Mouse (Mus musculus) right cerebral cortex, postnatal 4 days (tissue): ENCODE measurements around the gene Rtraf.

Source experiments
- DNase-seq: peaks from one replicate; pipeline ENCODE4 v3.0.0-alpha.2; 2022

Gene Rtraf

DNA sequence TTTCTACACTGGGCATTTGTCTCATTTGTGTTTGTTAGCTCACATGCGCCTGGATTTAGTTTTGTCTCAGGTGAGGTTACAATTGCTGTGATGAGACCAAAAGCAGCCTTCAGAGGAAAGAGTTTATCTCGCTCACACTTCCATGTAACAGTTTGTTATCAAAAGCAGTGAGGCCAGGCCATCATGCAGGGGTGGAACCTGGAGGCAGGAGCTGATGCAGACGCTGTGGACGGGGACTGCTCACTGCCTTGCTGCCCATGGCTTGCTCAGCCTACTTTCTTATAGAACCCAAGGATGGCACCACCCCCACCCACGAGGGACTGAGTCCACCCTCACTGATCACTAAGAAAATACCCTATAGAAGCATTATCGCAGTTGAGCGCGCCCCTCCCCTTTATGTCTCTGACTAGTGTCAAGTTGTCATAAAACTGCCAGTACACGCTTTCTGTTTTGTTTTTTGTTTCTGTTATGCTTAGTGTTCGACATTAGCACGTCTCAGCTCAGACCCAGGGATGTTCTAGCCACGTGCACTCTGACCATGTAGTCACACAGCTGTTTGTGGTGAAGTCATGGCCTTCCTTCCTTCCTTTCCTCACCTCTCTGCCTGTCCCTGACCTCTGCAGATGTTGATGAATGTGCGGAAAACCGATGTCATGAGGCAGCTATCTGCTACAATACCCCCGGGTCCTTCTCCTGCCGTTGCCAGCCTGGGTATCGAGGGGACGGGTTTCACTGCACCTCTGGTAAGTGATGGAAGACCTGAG lies 26.9 kb downstream of the Rtraf start:
- no peak for DNase-seq

DNA sequence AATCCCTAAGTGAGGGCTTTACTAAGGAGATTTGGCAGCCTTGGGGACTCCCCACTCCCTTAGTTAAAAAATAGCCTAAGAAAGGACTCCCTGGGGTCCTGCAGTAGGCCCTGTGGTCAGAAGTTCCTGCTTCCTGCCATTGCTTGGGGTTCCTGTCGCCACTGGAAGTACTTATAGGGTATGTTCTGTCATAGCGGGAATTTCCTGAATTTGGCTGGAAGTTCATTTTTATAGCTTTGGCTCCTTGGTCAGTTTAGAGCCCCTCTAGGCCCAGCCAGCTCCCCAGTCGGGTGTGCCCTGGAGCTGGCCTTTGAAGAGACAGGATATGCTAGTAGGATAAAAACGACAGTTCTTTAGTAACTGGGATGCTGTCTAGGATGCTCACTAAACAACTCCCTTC lies 28.7 kb downstream of the Rtraf start:
- DNase-seq: no peak

DNA sequence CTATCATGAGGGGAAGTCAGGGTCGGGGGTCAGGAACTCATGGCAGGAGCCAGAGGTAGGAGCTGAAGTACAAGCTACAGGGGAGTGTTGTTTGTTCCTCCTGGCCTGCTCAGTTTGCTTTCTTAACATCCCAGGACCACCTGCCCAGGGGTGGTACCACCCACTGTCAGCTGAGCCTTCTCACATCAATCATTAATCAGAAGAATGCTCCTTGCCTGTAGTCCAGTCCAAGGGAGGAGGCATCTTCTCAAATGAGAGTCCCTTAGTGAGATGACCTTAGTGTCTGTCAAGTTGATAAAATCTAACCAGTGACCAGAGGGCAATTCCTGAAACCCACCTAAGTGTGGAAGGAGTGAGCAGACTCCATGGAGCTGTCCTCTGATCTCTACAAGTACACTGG lies 35.2 kb downstream of the Rtraf start:
- DNase-seq: no peak

DNA sequence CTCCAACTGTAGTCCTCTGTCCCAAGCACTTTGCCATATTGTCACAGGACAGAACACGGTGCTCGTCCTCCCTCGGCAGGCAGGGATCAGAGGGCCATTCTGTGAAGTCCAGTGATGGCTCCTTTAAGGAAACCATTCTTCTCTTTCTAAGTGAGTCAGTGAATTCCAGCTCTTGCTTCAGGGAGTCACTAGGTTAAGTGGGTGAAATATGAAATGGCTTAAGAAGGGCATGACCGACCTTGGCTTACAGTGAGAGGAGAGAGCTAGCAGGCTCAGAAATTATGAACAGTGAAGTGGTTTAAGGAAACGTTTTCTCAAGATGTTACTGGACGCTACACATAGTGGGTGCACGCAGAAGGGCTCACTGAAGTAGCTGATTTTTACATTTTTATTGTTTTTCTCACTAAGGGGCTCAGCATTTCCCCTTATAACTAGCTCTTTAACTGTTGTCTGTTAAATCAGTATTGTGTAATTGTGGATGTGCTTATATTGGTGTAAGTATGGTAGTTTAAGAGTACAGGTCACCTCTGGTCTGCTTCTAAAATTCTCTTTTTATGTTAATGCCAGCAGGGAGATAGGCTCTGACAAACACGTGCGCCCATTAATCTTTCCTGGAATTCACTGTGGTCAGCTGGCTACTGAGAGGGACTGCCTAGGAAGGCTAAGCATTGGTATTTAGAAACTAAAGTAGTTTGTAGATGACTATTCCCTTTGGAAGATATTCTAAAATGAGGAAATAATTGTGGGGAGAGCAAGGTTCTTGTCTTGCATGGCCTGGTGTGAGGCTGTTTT lies 37.6 kb downstream of the Rtraf start:
- no peak for DNase-seq

DNA sequence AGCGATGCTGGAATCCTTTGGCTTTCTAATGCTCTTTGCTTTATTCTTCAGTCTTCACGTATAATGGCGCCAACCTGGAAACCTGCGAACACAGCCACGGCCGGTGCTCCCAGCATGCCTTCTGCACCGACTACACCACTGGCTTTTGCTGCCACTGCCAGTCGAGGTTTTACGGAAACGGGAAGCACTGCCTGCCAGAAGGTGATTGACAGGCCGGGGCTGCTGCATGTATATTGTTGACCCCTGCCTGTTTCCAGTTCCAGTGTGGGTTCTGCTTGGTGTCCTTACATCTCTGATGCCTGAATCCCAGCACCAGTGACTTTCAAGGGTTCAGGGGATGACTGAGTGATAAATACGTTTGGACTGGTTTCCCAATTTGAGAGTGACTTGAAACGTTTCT lies 45.7 kb downstream of the Rtraf start:
- no peak for DNase-seq

DNA sequence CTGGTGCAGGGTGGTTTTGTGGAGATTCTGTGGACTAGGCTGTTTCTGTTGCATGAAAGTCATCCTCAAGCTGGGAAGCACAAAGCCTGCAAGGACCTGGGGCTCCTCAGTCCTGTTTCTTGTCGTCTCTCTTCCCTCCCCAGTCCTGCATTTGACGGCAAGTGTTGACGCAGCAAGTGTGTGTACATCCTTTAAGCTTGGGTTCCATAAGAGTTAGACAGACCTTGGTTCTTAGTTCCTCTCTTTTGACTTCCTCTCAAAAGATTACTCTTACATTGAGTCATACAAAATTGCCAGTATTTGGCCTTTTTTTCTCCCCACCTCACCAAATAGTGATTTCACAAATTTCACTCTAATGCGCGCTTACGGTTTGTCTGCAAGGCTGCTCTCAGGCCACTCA lies 46.3 kb downstream of the Rtraf start:
- no peak for DNase-seq

DNA sequence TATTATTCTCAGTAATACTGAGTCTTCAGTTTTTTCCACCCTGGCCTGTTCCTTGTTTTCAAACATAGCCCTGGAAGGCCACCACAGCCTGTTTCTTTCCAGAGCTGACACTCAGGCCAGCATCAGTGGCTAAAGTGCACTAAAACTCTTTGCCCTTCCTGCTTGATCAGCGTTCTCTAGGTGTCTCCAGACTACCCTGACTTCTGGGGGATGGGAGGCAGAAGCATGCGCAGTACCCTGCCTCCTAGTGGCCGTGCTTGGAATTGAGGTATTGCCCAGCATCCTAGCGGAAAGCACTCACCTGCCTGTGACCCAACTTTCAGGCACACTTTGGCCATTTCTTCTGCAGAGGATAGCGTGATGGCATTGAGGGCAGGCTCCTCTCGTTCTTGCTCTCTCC lies 46.7 kb downstream of the Rtraf start:
- peak; percentile 32 for DNase-seq

DNA sequence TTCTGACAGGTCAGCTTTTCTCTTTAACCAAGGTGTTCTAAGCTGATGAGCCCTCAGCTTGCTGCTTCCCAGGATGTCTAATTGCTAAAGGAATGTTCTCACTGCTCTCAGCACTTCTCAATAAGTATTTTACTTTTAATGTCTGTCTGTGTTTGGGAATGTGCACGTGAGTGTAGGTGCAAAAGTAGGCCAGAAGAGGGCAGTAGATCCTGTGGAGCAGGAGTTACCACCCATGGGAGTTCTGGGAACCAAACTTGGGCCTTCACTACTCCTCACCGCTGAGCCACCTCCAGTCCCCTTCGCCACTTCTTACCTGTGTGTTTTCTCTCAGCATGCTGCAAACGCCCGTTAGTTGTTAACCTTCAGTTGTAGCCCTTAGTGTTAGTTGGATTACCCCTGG lies 47.4 kb downstream of the Rtraf start:
- no peak for DNase-seq

DNA sequence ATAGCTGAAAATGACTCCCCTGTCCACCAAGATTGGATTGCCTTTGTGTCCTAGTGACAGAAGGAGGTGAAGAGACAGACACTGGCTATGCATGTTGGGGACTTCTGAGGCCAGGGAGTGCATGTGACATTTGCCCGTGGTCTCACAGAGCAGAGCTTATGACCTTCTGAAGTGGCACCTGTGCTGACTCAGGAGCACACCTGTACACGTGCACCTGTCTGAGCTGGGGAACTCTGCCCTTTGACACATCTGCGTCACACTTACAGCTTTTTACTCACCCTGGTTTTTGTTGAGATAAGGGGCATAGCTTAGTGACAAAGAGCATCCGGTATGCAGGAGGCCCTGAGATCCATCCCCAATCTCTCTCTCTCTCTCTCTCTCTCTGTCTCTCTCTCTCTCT lies 48.1 kb downstream of the Rtraf start:
- DNase-seq: no peak

DNA sequence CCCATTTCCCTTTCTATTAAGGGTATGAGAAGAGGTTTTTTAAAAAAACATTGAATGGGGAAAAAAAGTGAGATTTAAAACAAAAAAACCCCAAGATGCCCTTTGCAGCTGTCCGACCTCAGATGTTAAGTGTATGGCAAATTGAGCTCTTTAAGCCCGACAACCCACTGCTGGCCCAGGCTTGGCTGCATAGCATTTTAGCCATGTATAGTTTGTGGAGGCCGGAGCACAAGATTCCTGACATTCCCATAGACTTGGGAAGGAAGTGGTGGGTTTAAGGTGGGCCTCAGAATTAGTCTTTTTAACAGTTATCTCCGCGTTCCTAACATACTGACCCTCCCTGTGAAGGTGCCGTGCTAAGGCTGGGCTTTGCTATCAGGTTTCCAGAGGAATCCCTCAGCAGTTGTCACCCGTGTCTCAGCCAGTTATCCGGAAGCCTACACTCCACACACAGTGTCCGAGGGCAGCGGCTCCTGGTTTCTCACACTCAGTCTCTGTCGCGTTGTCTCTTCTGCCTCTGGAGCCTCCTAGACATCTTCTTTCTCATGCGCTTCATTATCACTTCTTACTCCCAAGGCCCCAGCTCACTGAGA lies 49.5 kb downstream of the Rtraf start:
- no peak for DNase-seq

DNA sequence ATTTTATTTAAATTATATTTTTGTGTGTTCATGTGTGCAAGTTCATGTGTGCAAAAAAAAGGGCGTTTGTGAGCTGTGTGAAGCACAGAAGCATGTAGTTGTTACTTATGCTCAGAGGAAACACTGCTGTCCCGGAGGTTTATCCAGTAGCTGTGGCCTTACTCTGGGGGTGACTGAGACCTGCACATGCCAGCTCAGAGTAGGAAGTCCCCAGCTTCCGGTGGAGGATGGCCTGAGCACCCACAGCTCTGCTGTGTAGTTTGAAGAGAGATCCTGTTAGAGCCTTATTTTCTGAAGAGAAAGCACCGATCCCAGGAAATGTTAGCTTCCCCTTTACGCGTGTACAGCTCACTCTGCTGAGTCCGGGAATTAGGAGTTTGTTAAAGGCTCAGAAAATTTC lies 52.5 kb downstream of the Rtraf start:
- DNase-seq: no peak

DNA sequence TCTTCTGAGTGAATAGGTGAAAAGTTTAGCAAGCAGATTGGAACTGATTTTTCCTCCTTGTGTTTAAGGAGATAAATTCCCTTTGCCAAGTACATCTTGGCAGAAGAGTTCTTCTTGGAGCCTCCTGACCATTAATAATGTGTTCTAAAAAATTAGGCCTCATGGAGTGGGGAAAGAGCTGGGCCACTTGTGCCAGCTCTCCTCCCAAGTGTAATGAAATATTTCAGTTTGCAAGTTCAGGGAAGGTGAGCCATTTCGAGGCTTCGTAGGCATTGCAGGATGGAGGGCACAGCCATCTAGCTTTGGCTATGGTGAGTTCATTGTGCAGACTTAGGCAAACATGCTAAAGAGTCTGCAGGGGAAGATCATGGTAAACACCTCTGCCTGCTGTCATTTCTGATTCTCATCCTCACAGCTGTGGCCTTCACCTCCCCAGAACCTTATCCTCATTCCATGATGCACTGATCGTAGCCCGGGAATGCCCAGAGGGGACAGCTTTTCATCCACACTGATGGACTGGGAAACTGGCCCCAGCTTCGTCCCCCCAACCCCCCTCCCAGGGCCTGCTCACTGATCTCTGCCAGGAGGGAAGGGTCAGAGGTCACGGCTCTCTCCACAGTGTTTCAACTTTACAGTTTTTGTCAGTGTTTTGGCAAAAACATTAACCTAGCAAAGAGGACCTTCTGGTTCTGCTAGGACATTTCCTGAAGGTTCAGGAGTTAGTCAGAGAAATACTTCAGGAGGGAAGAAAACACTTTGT lies 54.0 kb downstream of the Rtraf start:
- no peak for DNase-seq

DNA sequence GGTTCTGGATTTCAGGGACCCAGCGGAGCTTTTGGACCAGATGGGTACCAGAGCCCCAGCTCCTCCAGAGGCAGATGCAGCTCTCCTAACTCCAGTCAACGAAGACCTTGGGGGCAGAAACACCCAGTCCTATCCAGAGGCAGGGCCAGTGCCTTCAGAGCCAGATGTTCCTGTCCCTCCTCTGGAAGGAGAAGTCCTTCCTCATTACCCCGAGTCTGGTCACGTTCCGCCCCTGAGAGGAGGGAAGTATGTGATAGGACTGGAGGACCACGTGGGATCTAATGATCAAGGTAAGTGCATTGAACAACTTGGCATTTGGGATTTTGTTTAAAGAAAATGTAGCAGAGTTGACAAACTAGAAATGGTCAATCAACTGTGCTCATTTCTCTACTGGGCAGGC lies 55.0 kb downstream of the Rtraf start:
- no peak for DNase-seq

DNA sequence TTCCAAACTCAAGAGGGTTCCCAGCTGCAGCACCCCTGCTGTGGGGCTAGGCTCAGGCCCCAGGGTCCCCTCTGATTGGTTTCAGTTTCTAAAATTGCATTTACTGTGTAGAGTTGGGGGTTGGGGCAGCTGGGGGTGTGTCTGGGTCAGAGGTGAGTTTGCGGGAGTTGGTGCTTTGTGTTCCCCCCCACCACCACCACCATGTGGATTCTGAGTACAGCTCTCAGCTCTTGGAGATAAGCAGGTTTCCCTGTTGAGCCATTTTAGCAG lies 57.3 kb downstream of the Rtraf start:
- DNase-seq: no peak

DNA sequence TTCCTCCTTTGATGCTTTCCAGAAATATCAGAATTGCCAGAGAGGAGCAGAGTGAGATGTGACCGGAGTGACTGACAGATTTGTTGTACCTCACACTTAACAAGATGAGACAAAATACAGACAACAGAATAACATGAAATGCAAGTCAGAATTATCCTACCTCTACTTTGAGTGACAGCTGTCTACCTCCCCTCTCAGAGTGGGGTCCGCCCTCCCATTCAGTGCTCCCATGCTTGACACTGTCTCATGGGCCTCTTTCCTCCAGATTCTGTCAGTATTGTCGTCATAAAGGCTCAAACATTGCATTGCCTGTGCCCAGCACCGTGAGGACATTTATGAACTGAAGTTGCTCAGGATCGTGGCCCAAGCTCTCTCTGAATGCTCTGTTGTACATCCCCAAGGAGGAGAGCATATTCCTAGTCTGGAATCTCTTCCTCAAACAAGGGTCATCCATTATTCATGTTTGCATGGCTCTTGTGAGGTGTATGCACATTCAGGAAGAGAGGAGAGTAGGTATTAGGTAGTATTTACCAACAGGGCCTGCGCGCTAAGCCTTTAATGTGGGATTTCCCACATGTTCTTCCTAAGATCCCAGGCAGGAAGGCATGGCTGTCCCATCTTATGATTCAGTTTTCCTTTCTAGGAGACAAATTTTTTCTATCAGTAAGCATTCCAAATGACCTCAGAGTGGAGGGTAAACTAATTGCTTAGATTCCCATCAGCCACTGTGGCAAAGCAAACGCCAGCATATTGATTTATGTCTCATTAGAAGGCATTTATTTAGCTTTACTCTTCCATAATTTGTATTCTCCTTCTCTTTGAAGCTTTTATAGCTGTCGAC lies 57.9 kb downstream of the Rtraf start:
- DNase-seq: no peak

DNA sequence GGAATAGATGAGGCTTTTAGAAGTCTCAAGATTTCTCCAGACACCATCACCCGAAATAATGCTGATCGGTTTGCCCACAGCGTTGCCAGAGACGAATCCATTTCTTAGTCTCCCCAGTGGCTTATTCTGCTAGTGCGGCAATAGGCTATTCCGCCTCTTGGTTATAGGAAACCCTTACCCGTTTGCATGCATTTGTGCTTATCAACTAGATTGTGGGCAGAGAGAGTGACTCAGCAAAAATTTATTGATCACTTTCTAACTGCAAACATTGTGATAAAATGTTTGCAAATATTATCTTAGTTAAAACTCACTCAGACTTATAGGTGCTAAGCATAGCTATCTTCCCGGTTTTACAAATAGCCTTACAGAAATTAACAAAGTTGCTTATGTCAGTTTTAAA lies 59.3 kb downstream of the Rtraf start:
- no peak for DNase-seq

DNA sequence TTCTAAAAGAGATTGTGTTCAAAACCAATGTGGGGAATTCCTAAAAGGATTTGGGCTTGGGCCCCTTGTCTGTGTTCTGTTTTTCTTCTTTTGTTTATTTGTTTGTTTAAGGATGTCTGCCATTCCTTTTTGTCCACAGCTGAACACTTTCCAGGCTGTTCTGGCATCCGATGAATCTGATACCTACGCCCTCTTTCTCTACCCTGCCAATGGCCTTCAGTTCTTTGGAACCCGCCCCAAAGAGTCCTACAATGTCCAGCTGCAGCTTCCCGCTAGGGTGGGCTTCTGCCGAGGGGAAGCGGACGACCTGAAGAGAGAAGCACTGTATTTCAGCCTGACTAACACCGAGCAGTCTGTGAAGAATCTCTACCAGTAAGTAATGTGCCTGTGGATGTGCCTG lies 60.1 kb downstream of the Rtraf start:
- peak; percentile 19 for DNase-seq

DNA sequence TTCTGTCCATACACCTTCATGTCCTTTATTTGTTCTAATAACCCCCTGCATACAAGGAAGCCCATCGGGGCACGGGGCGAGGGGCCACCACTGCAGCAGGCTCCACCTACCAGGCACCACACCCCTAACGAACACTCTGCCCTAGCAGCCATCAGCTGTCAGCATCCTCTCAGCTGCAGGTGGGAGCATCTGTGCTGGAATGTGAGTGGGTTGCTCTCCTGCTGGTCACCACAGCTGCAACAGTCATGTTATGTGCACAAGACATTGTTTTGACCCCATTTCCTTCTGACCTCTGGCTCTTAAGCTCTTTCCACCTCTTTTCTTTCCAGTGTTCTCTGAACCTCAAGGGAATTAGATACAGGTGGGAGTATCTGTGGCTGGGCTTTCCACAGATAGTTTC lies 61.6 kb downstream of the Rtraf start:
- no peak for DNase-seq
